Mouse (Mus musculus) left cerebral cortex, postnatal 36 days (tissue): ENCODE data around the gene Helz. TPM values are rescaled to one million over a fixed set of nuclear protein-coding genes. Genes with fewer than 3 reads are reported as not detected.

Source experiments
- DNase-seq, 2 experiments: peaks; one replicate each; pipeline ENCODE4 v3.0.0; 2021 to 2022; ENCODE audit warnings: low spot score in 2 of 2, mixed read lengths in 1 of 2
- intact Hi-C: fragments of 180-260 bp; cut with DNase I; formaldehyde crosslinking; loops from one replicate; pipeline ENCODE4 v1.15.1; 2025
- total RNA-seq, 2 experiments: library from RNA; stranded (reverse); gene quantifications; 2 replicates each; pipeline ENCODE4 v1.2.3; 2021

Helz gene
- total RNA-seq, 2 experiments from 2014 or later = 41.4 to 54.6 TPM

- intact Hi-C loops = no loop called here
- no peak for DNase-seq
Observed at GRCm38 (mm10) chr11:107652137-107652536, 104.4 kb downstream of the Helz start.

GRCm38 (mm10) chr11:107655538-107655937 lies 107.8 kb downstream of the Helz start:
- intact Hi-C loops = no loop called here
- no peak for DNase-seq

- intact Hi-C loops = no loop called here
- DNase-seq = no peak
Observed at GRCm38 (mm10) chr11:107657117-107657516, 109.4 kb downstream of the Helz start.

GRCm38 (mm10) chr11:107660452-107660851 lies 112.7 kb downstream of the Helz start:
- intact Hi-C loops = no loop called here

GRCm38 (mm10) chr11:107662666-107663065 lies 114.9 kb downstream of the Helz start:
- intact Hi-C loops = no loop called here

More at GRCm38 (mm10) chr11:107660452-107660851, 112.7 kb downstream of the Helz start:
- DNase-seq = no peak

GRCm38 (mm10) chr11:107667542-107667941 lies 119.8 kb downstream of the Helz start:
- intact Hi-C loops = no loop called here
- no peak for DNase-seq

More at GRCm38 (mm10) chr11:107662666-107663065, 114.9 kb downstream of the Helz start:
- no peak for DNase-seq

- DNase-seq = no peak
- intact Hi-C loops = no loop called here
Observed at GRCm38 (mm10) chr11:107668223-107668622, 120.5 kb downstream of the Helz start.

- DNase-seq = no peak
Observed at GRCm38 (mm10) chr11:107668977-107669376, 121.2 kb downstream of the Helz start.

GRCm38 (mm10) chr11:107674006-107674405 lies 126.3 kb downstream of the Helz start:
- intact Hi-C loops = no loop called here
- DNase-seq = no peak

More at GRCm38 (mm10) chr11:107668977-107669376, 121.2 kb downstream of the Helz start:
- intact Hi-C loops = no loop called here

- intact Hi-C loops = no loop called here
- DNase-seq = no peak
Observed at GRCm38 (mm10) chr11:107674601-107675000, 126.9 kb downstream of the Helz start.

GRCm38 (mm10) chr11:107675246-107675645 lies 127.5 kb downstream of the Helz start:
- no peak for DNase-seq
- intact Hi-C loops = no loop called here

GRCm38 (mm10) chr11:107676207-107676940 lies 128.6 kb downstream of the Helz start:
- no peak for DNase-seq
- intact Hi-C loops = no loop called here

GRCm38 (mm10) chr11:107682694-107683355 lies 135.1 kb downstream of the Helz start:
- intact Hi-C loops = no loop called here
- DNase-seq = no peak

GRCm38 (mm10) chr11:107683544-107684465 lies 136.1 kb downstream of the Helz start:
- no peak for DNase-seq
- intact Hi-C loops = no loop called here

- intact Hi-C loops = no loop called here
- no peak for DNase-seq
Observed at GRCm38 (mm10) chr11:107686290-107686689, 138.6 kb downstream of the Helz start.

GRCm38 (mm10) chr11:107688480-107688879 lies 140.8 kb downstream of the Helz start:
- DNase-seq = no peak
- intact Hi-C loops = no loop called here

GRCm38 (mm10) chr11:107691569-107691968 lies 143.8 kb downstream of the Helz start:
- no peak for DNase-seq
- intact Hi-C loops = no loop called here

- DNase-seq = no peak
- intact Hi-C loops = no loop called here
Observed at GRCm38 (mm10) chr11:107693338-107693737, 145.6 kb downstream of the Helz start.

- DNase-seq = no peak
- intact Hi-C loops = no loop called here
Observed at GRCm38 (mm10) chr11:107699967-107700366, 152.2 kb downstream of the Helz start.
